Mouse (Mus musculus): Measurements from ENCODE around the gene Hdhd5.

DNA sequence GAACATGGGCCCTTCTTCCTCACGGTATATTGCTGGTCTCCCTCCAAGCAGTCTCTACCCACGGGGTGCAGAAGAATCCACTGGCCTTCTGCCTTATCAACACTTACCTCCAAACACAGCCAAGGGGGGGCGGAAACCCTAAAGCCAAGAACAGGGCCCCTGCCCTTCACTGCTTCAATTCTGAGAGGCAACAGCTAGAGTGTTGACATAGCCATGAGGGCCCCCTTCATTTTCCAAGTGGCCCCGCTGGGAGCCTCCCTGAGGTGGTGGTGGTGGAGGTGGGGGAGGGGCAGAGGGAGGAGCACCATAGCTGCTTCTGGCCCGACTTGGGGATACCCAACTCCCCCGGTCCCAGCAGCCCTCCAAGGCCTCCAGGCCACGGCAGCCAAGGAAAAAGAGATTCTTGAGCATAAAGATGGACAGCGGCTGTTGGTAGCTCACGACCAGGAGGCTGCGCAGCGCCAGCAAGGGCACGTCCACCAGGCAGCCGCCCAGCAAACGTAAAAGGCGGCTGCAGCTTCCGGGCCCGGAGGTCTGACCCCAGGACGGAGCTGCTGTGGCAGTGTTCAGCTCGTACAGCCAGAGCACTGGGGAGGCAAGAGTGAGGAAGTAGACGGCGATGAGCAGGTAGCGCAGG, 39.1 kb downstream of the Hdhd5 start:
- TF ChIP-seq CTCF (IDR thresholded peaks at IDR 0.05; ENCODE audit: extremely low read depth, insufficient read length, insufficient replicate concordance, low read depth, low read length), result no peak
- TF ChIP-seq POLR2A (IDR thresholded peaks at IDR 0.05; ENCODE audit: low read depth, low read length), result no peak
